Mouse (Mus musculus) kidney, adult 2 months (tissue): ENCODE results near the gene Hbq1b.

Experiments used
- CTCF ChIP-seq: fragments of 200-500 bp; conservative IDR thresholded peaks from 2 replicates; pipeline ENCODE4 v1.5.1; 2011; ENCODE audit warnings: low read depth, mild to moderate bottlenecking, control low read depth, low read length, moderate library complexity, mixed read lengths; ENCODE audit not compliant: insufficient read depth, insufficient read length
- POLR2A ChIP-seq: fragments of 200-500 bp; IDR thresholded peaks from one replicate; pipeline ENCODE4 v1.6.1; 2011; ENCODE audit warnings: low read depth, low read length, control low read depth

DNA sequence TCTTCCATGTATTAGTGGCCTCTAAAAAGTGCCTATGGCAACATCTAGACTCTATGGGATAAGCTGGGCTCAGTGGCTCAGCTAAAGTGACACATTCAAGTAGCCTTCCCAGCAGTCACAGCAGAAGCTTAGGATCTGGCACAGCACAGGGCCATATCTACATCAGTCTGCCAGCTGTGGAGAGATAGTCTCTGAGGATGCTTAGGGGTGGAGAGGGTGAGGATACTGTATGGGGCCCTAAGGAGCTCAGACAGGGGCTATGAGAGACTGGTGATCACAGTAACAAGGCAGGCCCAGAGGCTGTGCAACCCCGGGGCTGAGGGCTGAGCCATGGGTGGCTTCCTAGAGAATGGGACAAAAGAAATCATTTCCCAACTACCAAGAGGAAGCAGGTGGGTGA lies 20.2 kb downstream of the Hbq1b start:
- TF ChIP-seq CTCF (no peak), POLR2A (no peak)
